Mouse (Mus musculus) forebrain, postnatal 0 days (tissue): ENCODE results near the gene Ephx1. TPM values are rescaled to one million over a fixed set of nuclear protein-coding genes. Genes with fewer than 3 reads are reported as not detected.
A peak's percentile ranks its signal among the peaks of the same experiment; 100 is the strongest.
"Not testable (repeated sequence)": the region's sequence is repeated elsewhere in the genome, so short reads cannot be mapped to it uniquely, and the experiment has no call there.

Experiments
- ATAC-seq: fragments of 200-750 bp; cut with Nextera tagmentation; 2 replicates; pipeline ENCODE4 v1.8.0; 2017; ENCODE audit warnings: mild to moderate bottlenecking, moderate library complexity
- DNase-seq: peaks from one replicate; pipeline ENCODE4 v3.0.0-alpha.2; 2015
- H3K27ac ChIP-seq: fragments of 300-500 bp; sonication (generic); 2 replicates; pipeline ENCODE4 v1.5.1; 2014; ENCODE audit warnings: low read depth, mild to moderate bottlenecking, antibody characterized with exemption, low read length, moderate library complexity, mixed read lengths
- H3K27me3 ChIP-seq: fragments of 300-500 bp; sonication (generic); 2 replicates; pipeline ENCODE4 v1.6.1; 2014; ENCODE audit warnings: mild to moderate bottlenecking, low read length, mixed read lengths; ENCODE audit not compliant: insufficient read depth
- H3K36me3 ChIP-seq: fragments of 300-500 bp; sonication (generic); 2 replicates; pipeline ENCODE4 v1.6.1; 2014; ENCODE audit warnings: mild to moderate bottlenecking, moderate library complexity; ENCODE audit not compliant: insufficient read depth
- H3K4me1 ChIP-seq: fragments of 300-500 bp; sonication (generic); 2 replicates; pipeline ENCODE4 v1.6.1; 2014; ENCODE audit warnings: antibody characterized with exemption; ENCODE audit not compliant: insufficient read depth
- H3K4me2 ChIP-seq: fragments of 300-500 bp; sonication (generic); 2 replicates; pipeline ENCODE4 v1.6.1; 2014; ENCODE audit warnings: low read depth, mild to moderate bottlenecking, moderate library complexity
- H3K4me3 ChIP-seq: fragments of 300-500 bp; sonication (generic); 2 replicates; pipeline ENCODE4 v1.5.1; 2014; ENCODE audit warnings: low read depth, low read length, mixed read lengths
- H3K9ac ChIP-seq: fragments of 300-500 bp; sonication (generic); 2 replicates; pipeline ENCODE4 v1.6.1; 2014; ENCODE audit warnings: mild to moderate bottlenecking
- H3K9me3 ChIP-seq: fragments of 300-500 bp; sonication (generic); 2 replicates; pipeline ENCODE4 v1.6.1; 2016; ENCODE audit warnings: low read length
- CTCF ChIP-seq: sonication (generic); IDR thresholded peaks from 2 replicates; pipeline ENCODE4 v1.5.1; 2016; ENCODE audit warnings: antibody characterized with exemption, control low read depth, low read depth
- WGBS: fragments of 180-500 bp; shearing (Covaris S2); extraction: QIAGEN DNeasy Blood & Tissue Kit; methylation state at CpG from one replicate; pipeline ENCODE4 v1.1.7; 2014; 5-methylcytosine and 5-hydroxymethylcytosine counted together
- polyA plus RNA-seq: library from polyadenylated mRNA; unstranded; fragments of >200 nt; fragmentation: Nextera tagmentation; extraction: Ambion mirVana; gene quantifications from 2 replicates; pipeline ENCODE4 v1.2.1, GENCODE M21; 2015
- total RNA-seq: library from RNA; depleted of rRNA; stranded (reverse); fragments of >200 nt; gene quantifications from 2 replicates; pipeline ENCODE4 v1.2.3, GENCODE M21; 2014

Gene Ephx1
- total and polyA plus RNA-seq, 2 experiments from 2014 or later, result 10.5 to 13.9 TPM

GRCm38 (mm10) chr1:180943896-180944295, 76.8 kb downstream of the Ephx1 start:
- 78% methylated on average over 1 of the region's 1 CpGs for WGBS
- ATAC-seq, result no peak
- H3K4me1 ChIP-seq, result no peaks in the 10 kb centered on the region

GRCm38 (mm10) chr1:180943032-180943644, 77.6 kb downstream of the Ephx1 start:
- 48% methylated on average over 11 of the region's 11 CpGs for WGBS
- Histone ChIP-seq H3K9me3 (no peaks in the 10 kb centered on the region), H3K27me3 (peaks cover 30% of the 10 kb centered on the region), H3K4me1 (no peaks in the 10 kb centered on the region), H3K4me3 (peak overlapping the region; percentile 55), H3K9ac (no peak overlapping the region), H3K4me2 (peak overlapping the region; percentile 98), H3K27ac (no peak overlapping the region), H3K36me3 (no peaks in the 10 kb centered on the region)
- no peak for ATAC-seq
- DNase-seq, result no peak
- TF ChIP-seq CTCF, result no peak

More at GRCm38 (mm10) chr1:180943896-180944295, 76.8 kb downstream of the Ephx1 start:
- no peak for DNase-seq
- Histone ChIP-seq H3K4me2 (no peak overlapping the region), H3K9ac (no peak overlapping the region), H3K4me3 (no peak overlapping the region), H3K9me3 (no peaks in the 10 kb centered on the region), H3K27me3 (peaks cover 30% of the 10 kb centered on the region), H3K27ac (no peak overlapping the region), H3K36me3 (no peaks in the 10 kb centered on the region)
- 0 out of 2 replicates have a peak, but pooled peaks have one; percentile 9 for TF ChIP-seq CTCF

DNA sequence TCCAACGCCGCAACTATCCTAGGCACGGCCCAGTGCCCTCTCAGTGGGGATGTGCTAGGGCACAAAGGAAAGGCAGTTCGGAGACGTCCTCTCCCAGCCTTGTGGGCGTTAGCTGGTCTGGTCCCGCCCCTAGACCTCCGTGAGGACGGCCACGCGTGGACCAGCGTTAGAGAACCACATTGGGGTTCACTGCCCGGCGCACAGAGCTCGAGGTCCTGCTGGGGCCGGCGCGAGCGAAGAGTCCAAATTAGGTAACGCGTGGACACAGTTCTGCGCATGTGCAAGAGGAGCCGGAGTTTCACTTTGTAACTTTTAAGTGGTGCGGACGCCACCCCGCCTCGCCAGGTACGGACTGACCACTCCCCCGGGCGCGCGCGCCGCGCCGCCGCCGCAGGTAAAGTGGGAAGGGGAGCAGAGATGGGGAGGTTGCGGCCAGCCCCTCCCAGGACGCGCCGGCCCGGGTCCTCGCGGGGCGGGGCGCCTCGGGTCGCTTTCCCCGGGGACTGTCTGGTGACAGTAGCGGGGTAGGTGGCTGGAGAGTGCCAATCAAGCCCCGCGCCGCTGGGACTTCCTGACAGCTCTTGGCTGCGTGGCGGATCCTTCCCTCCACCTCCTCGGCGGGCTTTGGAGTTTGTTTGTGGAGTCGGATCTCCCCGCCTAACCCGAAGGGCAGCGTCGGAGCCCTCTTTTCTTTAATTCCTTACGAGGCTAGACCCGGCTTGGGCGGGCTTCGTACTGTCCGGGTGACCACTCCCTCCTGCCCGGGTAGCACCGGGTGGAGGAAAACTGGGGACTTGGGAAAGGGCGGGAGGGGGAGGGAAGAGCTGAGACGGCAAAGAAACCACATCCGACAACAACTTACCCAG, 78.3 kb downstream of the Ephx1 start, which contains the start of gene Tmem63a:
Gene Tmem63a, plus strand, starts transcription at position 179 of the 866 bp plus-strand sequence.
- peak; percentile 32; the same call in 1 of the 2 replicates for ATAC-seq
- no peaks in the 10 kb centered on the region for H3K4me1 ChIP-seq
- WGBS, result 3% methylated on average over 72 of the region's 73 CpGs
- no peaks in the 10 kb centered on the region for H3K36me3 ChIP-seq
- peaks cover 35% of the 10 kb centered on the region for H3K27me3 ChIP-seq
- H3K4me2 ChIP-seq, result peak within 1 kb of the TSS; percentile 98
- peak within 1 kb of the TSS; percentile 55 for H3K4me3 ChIP-seq
- DNase-seq, result peak; percentile 31
- peak within 1 kb of the TSS; percentile 45 for H3K9ac ChIP-seq
- H3K27ac ChIP-seq, result no peak within 1 kb of the TSS
- TF ChIP-seq CTCF, result no peak
- H3K9me3 ChIP-seq, result no peaks in the 10 kb centered on the region

DNA sequence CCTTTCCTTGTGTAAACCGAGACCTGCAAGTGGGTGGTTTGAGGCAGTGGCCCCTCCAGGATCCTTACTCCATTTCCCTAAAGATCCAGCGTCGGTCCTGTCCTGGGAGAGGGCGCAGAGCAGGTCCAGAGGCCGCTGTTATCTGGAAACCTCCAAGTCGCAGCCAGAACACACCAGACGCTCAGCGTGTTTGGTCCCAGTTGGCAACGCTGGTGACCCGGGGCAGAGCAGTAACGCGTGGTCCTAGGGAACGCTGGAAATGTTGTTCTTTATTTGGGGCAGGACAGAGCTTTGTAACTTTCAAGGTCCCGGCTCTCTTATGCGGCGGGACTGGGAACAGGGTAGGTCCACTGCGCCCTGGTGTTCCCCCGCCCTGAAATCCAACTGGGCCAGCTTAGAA, 79.0 kb downstream of the Ephx1 start:
- H3K27ac ChIP-seq, result no peak overlapping the region
- H3K4me1 ChIP-seq, result no peaks in the 10 kb centered on the region
- peak overlapping the region; percentile 45; the same call in 1 of the 2 replicates for H3K9ac ChIP-seq
- no peaks in the 10 kb centered on the region for H3K9me3 ChIP-seq
- 9% methylated on average over 18 of the region's 18 CpGs for WGBS
- H3K4me2 ChIP-seq, result peak overlapping the region; percentile 98
- no peaks in the 10 kb centered on the region for H3K36me3 ChIP-seq
- DNase-seq, result no peak
- no peak for TF ChIP-seq CTCF
- peak overlapping the region; percentile 55 for H3K4me3 ChIP-seq
- no peak for ATAC-seq
- H3K27me3 ChIP-seq, result peaks cover 35% of the 10 kb centered on the region

GRCm38 (mm10) chr1:180940776-180941460, 79.8 kb downstream of the Ephx1 start:
- ATAC-seq (no peak), DNase-seq (no peak)
- H3K36me3 ChIP-seq, result no peaks in the 10 kb centered on the region
- no peaks in the 10 kb centered on the region for H3K9me3 ChIP-seq
- H3K9ac ChIP-seq, result no peak overlapping the region
- 89% methylated on average over 7 of the region's 7 CpGs for WGBS
- no peak overlapping the region for H3K4me2 ChIP-seq
- TF ChIP-seq CTCF, result no peak
- no peak overlapping the region for H3K27ac ChIP-seq
- H3K4me3 ChIP-seq, result no peak overlapping the region
- peaks cover 39% of the 10 kb centered on the region for H3K27me3 ChIP-seq
- H3K4me1 ChIP-seq, result no peaks in the 10 kb centered on the region

GRCm38 (mm10) chr1:180938781-180939180, 81.9 kb downstream of the Ephx1 start:
- H3K4me2 ChIP-seq, DNase-seq, H3K4me1 ChIP-seq, H3K27ac ChIP-seq, H3K9ac ChIP-seq, H3K4me3 ChIP-seq, ATAC-seq, H3K36me3 ChIP-seq, H3K9me3 ChIP-seq: not testable (repeated sequence)
- 74% methylated on average over 2 of the region's 2 CpGs for WGBS
- H3K27me3 ChIP-seq, result peaks cover 57% of the 10 kb centered on the region

GRCm38 (mm10) chr1:180937631-180938030, 83.1 kb downstream of the Ephx1 start:
- not testable (repeated sequence) for H3K4me3 ChIP-seq, H3K4me1 ChIP-seq, ATAC-seq, H3K36me3 ChIP-seq, H3K9me3 ChIP-seq, H3K9ac ChIP-seq, H3K27ac ChIP-seq, DNase-seq, H3K4me2 ChIP-seq
- peaks cover 52% of the 10 kb centered on the region for H3K27me3 ChIP-seq
- 28% methylated on average over 13 of the region's 13 CpGs for WGBS

DNA sequence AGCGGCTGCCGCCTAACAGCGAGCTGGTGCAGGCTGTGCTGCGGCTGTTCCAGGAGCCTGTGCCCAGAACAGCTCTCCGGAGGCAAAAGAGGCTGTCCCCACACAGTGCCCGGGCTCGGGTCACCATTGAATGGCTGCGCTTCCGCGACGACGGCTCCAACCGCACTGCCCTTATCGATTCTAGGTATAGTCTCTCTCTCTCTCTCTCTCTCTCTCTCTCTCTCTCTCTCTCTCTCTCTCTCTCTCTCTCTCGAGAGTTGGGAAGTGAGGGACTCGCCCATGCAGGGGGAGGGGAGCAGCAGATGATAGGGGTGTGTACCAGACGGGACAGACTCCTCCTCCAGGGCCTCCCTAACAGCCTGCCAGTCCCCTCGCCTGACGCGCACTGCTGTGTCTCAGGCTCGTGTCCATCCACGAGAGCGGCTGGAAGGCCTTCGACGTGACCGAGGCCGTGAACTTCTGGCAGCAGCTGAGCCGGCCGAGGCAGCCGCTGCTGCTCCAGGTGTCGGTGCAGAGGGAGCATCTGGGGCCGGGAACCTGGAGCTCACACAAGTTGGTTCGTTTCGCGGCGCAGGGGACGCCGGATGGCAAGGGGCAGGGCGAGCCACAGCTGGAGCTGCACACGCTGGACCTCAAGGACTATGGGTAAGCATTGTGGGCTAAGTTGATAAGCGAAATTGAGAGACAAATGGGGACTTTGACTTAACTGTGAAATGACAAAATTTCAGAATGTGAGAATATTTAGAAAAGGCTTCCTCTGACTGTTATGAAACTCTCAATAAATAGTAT, 83.9 kb downstream of the Ephx1 start:
- ATAC-seq (peak; percentile 91), DNase-seq (peak; percentile 35)
- 2% methylated on average over 34 of the region's 41 CpGs for WGBS
- not testable (repeated sequence) for H3K4me1 ChIP-seq, H3K27ac ChIP-seq, H3K9me3 ChIP-seq, H3K36me3 ChIP-seq
- H3K9ac ChIP-seq, result 0 out of 2 replicates have a peak overlapping the region, but pooled peaks have one; percentile 6
- peak overlapping the region; percentile 45 for H3K4me2 ChIP-seq
- H3K4me3 ChIP-seq, result peak overlapping the region; percentile 11; the same call in 1 of the 2 replicates
- H3K27me3 ChIP-seq, result peaks cover 44% of the 10 kb centered on the region
